Mouse (Mus musculus) gastrocnemius, adult 2 months (tissue): ENCODE measurements around the gene Pip5k1c. TPM values are rescaled to one million over a fixed set of nuclear protein-coding genes. Genes with fewer than 3 reads are reported as not detected.

Source experiments
- DNase-seq: peaks from one replicate; pipeline ENCODE4 v3.0.0; 2022
- H3K27ac ChIP-seq: fragments of 200-600 bp; 2 replicates; pipeline ENCODE4 v1.8.1; 2022; ENCODE audit warnings: mild to moderate bottlenecking
- H3K4me3 ChIP-seq: fragments of 200-600 bp; 2 replicates; pipeline ENCODE4 v1.8.1; 2022; ENCODE audit warnings: mild to moderate bottlenecking, moderate library complexity
- CTCF ChIP-seq: fragments of 200-600 bp; IDR thresholded peaks from 2 replicates; pipeline ENCODE4 v1.8.1; 2022; ENCODE audit warnings: antibody characterized with exemption, mild to moderate bottlenecking, moderate library complexity
- intact Hi-C: fragments of 180-260 bp; cut with DNase I; formaldehyde crosslinking; loops from one replicate; pipeline ENCODE4 v1.15.1; 2025
- total RNA-seq, 2 experiments: library from RNA; stranded (reverse); gene quantifications; 2 replicates each; pipeline ENCODE4 v1.2.3; 2021

Pip5k1c gene
- total RNA-seq, 2 experiments from 2014 or later: 20.7 to 25.0 TPM

GRCm38 (mm10) chr10:81287513-81288157, 5.1 kb upstream of the Pip5k1c start:
- H3K27ac ChIP-seq: no peak overlapping the region
- peak; percentile 71 for DNase-seq
- no peak overlapping the region for H3K4me3 ChIP-seq
- peak; percentile 85 for TF ChIP-seq CTCF
- intact Hi-C loops: loop anchor here (2.0 to 5.0 kb wide), 3 partner anchors 17 to 165 kb away; no protein-coding TSS in a partner anchor

- Histone ChIP-seq H3K4me3 (no peak overlapping the region), H3K27ac (no peak overlapping the region)
- intact Hi-C loops: loop anchor here (2.0 to 5.0 kb wide), 3 partner anchors 16 to 164 kb away; no protein-coding TSS in a partner anchor
- no peak for DNase-seq
- TF ChIP-seq CTCF: peak; percentile 64
These were observed 4.2 kb upstream of the Pip5k1c start for GRCm38 (mm10) chr10:81288601-81289000.

- intact Hi-C loops: loop anchor here (2.0 to 5.0 kb wide), 3 partner anchors 16 to 163 kb away; no protein-coding TSS in a partner anchor
- Histone ChIP-seq H3K27ac (no peak overlapping the region), H3K4me3 (no peak overlapping the region)
- peak; percentile 91 for TF ChIP-seq CTCF
- peak; percentile 76 for DNase-seq
These were observed 3.5 kb upstream of the Pip5k1c start for GRCm38 (mm10) chr10:81289278-81289677.

- no peak overlapping the region for H3K4me3 ChIP-seq
- no peak for TF ChIP-seq CTCF
- intact Hi-C loops: loop anchor here (2.0 to 5.0 kb wide), 4 partner anchors 15 to 162 kb away; partner anchors contain the start of gene Hmg20b
- no peak for DNase-seq
- no peak overlapping the region for H3K27ac ChIP-seq
These were observed 3.0 kb upstream of the Pip5k1c start for GRCm38 (mm10) chr10:81289811-81290210.

- H3K27ac ChIP-seq: no peak overlapping the region
- no peak overlapping the region for H3K4me3 ChIP-seq
- TF ChIP-seq CTCF: no peak
- intact Hi-C loops: loop anchor here (5.0 kb wide), 1 partner anchor 61 kb away; the partner anchor contains the start of gene Hmg20b
- DNase-seq: no peak
These were observed 1.9 kb upstream of the Pip5k1c start for GRCm38 (mm10) chr10:81290698-81291460.

GRCm38 (mm10) chr10:81291511-81292104, 1.2 kb upstream of the Pip5k1c start, which contains the start of gene Tjp3:
Tjp3 (minus strand) TSS chr10:81291581.
- intact Hi-C loops: loop anchor here (2.0 to 5.0 kb wide), 2 partner anchors 27 to 61 kb away; partner anchors contain the start of gene Hmg20b

GRCm38 (mm10) chr10:81293334-81294030, 719 bp downstream of the Pip5k1c start:
- intact Hi-C loops: loop anchor here (2.0 to 5.0 kb wide), 2 partner anchors 25 to 59 kb away; partner anchors contain the start of gene Hmg20b
- no peak for TF ChIP-seq CTCF
- DNase-seq: no peak
- peak overlapping the region; percentile 90 for H3K4me3 ChIP-seq
- H3K27ac ChIP-seq: peak overlapping the region; percentile 95

More at GRCm38 (mm10) chr10:81291511-81292104, 1.2 kb upstream of the Pip5k1c start, which contains the start of gene Tjp3:
- no peak for DNase-seq
- no peak for TF ChIP-seq CTCF
- no peak within 1 kb of the TSS for H3K4me3 ChIP-seq
- H3K27ac ChIP-seq: no peak within 1 kb of the TSS

- intact Hi-C loops: loop anchor here (5.0 kb wide), 1 partner anchor 58 kb away; the partner anchor contains the start of gene Hmg20b
- no peak for DNase-seq
- TF ChIP-seq CTCF: no peak
- H3K27ac ChIP-seq: peak overlapping the region; percentile 95
- peak overlapping the region; percentile 90 for H3K4me3 ChIP-seq
These were observed 1.7 kb downstream of the Pip5k1c start for GRCm38 (mm10) chr10:81294442-81294841.

- Histone ChIP-seq H3K4me3 (peak overlapping the region; percentile 90; the same call in 1 of the 2 replicates), H3K27ac (peak overlapping the region; percentile 95)
- no peak for DNase-seq
- intact Hi-C loops: no loop called here
- TF ChIP-seq CTCF: no peak
These were observed 2.4 kb downstream of the Pip5k1c start for GRCm38 (mm10) chr10:81295185-81295584.

- H3K4me3 ChIP-seq: peak overlapping the region; percentile 61
- peak overlapping the region; percentile 87 for H3K27ac ChIP-seq
- intact Hi-C loops: no loop called here
- TF ChIP-seq CTCF: no peak
- DNase-seq: no peak
These were observed 4.5 kb downstream of the Pip5k1c start for GRCm38 (mm10) chr10:81297246-81297645.

GRCm38 (mm10) chr10:81297845-81298244, 5.1 kb downstream of the Pip5k1c start:
- H3K4me3 ChIP-seq: peak overlapping the region; percentile 61
- intact Hi-C loops: no loop called here
- DNase-seq: peak; percentile 63
- peak overlapping the region; percentile 87 for H3K27ac ChIP-seq
- TF ChIP-seq CTCF: no peak
